Mouse (Mus musculus) CH12.LX (cell line): ENCODE data around the gene Ubap2l.

ENCODE experiments used
- CTCF ChIP-seq, 2 experiments: IDR thresholded peaks in 1 of 2; conservative IDR thresholded peaks in 1 of 2; 2 replicates each; pipeline ENCODE4 v1.5.1; 2011 to 2012; ENCODE audit warnings: low read depth in 2 of 2, low read length in 2 of 2, improper control_type of control experiment in 1 of 2, inconsistent platforms in 1 of 2, mild to moderate bottlenecking in 1 of 2, moderate library complexity in 1 of 2
- EP300 ChIP-seq: IDR thresholded peaks from 2 replicates; pipeline ENCODE4 v1.6.1; 2011; ENCODE audit warnings: low read length, improper control_type of control experiment
- ETS1 ChIP-seq: conservative IDR thresholded peaks from 2 replicates; pipeline ENCODE4 v1.6.1; 2012; ENCODE audit warnings: low read depth, mild to moderate bottlenecking, inconsistent platforms, low read length, improper control_type of control experiment, moderate library complexity
- KAT2A ChIP-seq: IDR thresholded peaks from 2 replicates; pipeline ENCODE4 v1.6.1; 2012; ENCODE audit warnings: low read length, improper control_type of control experiment, inconsistent platforms; ENCODE audit not compliant: insufficient replicate concordance
- MAZ ChIP-seq: IDR thresholded peaks from 2 replicates; pipeline ENCODE4 v1.6.1; 2012; ENCODE audit warnings: low read depth, mild to moderate bottlenecking, inconsistent platforms, low read length, improper control_type of control experiment, moderate library complexity
- MXI1 ChIP-seq: IDR thresholded peaks from 2 replicates; pipeline ENCODE4 v1.6.1; 2011; ENCODE audit warnings: mild to moderate bottlenecking, low read depth, low read length, improper control_type of control experiment
- NRF1 ChIP-seq: IDR thresholded peaks from 2 replicates; pipeline ENCODE4 v1.6.1; 2014; ENCODE audit warnings: low read depth, mild to moderate bottlenecking, inconsistent platforms, low read length, improper control_type of control experiment, moderate library complexity
- POLR2A ChIP-seq: IDR thresholded peaks from 2 replicates; pipeline ENCODE4 v1.6.1; 2011; ENCODE audit warnings: low read depth, mild to moderate bottlenecking, improper control_type of control experiment, low read length
- USF1 ChIP-seq: IDR thresholded peaks from 2 replicates; pipeline ENCODE4 v1.6.1; 2014; ENCODE audit warnings: low read depth, mild to moderate bottlenecking, inconsistent platforms, low read length, improper control_type of control experiment
- ZC3H11A ChIP-seq: IDR thresholded peaks from 2 replicates; pipeline ENCODE4 v1.6.1; 2012; ENCODE audit warnings: low read depth, mild to moderate bottlenecking, inconsistent platforms, low read length, improper control_type of control experiment

DNA sequence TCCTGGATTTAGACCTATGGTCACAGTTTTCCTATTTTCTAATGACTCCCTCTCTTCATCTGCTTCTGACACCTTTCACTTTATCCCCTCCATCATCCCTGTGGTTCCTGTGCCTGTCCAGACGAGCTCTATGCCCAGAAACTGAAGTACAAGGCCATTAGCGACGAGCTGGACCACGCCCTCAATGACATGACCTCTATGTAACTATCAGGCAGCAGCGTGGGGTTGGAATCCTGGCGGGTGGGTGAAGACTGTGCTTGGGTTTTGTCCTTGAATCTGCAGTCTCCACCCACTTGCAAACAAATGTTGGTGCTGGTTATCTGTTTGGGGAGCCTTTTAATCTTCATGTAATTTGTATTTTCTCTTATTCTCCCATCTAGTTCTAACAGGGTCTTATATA lies 38.5 kb upstream of the Ubap2l start:
- no peak for TF ChIP-seq CTCF (conservative IDR thresholded peaks at IDR 0.05 in 1 of 2, IDR thresholded peaks at IDR 0.05 in 1 of 2; ENCODE audit: low read depth in 2 of 2, low read length in 2 of 2)
- TF ChIP-seq POLR2A = no peak; the same call in 1 of the 2 replicates
- TF ChIP-seq NRF1 = no peak
- no peak for TF ChIP-seq EP300
- TF ChIP-seq USF1 = no peak
- TF ChIP-seq ETS1 = no peak
- no peak for TF ChIP-seq MXI1
- no peak for TF ChIP-seq MAZ
- no peak for TF ChIP-seq KAT2A
- TF ChIP-seq ZC3H11A = no peak
